Mouse (Mus musculus) fibroblast of lung, adult 2 months (primary cell): ENCODE results near the gene Yes1.
"Not testable (repeated sequence)": the region's sequence is repeated elsewhere in the genome, so short reads cannot be mapped to it uniquely, and the experiment has no call there.

ENCODE experiments used
- DNase-seq: peaks from one replicate; pipeline ENCODE4 v3.0.0-alpha.2; 2011; ENCODE audit warnings: low read depth

The Yes1 gene

DNA sequence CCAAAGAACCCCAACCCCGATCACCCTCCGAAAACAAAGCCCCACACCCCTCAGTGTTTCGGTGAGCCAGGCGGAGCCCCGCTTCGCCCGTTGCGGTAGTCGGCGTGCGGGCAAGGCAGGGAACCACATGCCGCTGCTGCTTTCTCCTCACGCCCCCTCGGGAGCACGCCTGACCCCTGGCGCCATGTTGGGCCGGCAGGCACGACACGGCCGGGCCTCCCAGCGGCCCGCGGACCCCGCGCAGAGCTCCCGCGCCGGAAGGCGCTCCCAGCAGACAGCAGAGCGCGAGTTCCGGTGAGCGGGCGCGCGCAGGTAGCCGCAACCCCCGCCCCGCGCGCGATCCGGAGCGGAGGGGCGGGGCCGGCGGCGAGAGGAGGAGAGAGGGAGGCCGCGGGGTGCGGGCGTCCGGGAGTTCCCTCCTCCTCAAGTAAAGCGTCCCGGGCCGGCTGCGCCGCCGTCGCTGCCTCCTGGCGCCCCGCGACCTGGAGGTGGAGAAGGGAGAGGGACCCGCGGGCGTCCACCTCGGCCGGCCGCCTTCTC lies at the start of gene Yes1:
TSS of gene Yes1 (plus strand) at position 371 of the 540 bp plus-strand sequence.
- DNase-seq, result no peak

DNA sequence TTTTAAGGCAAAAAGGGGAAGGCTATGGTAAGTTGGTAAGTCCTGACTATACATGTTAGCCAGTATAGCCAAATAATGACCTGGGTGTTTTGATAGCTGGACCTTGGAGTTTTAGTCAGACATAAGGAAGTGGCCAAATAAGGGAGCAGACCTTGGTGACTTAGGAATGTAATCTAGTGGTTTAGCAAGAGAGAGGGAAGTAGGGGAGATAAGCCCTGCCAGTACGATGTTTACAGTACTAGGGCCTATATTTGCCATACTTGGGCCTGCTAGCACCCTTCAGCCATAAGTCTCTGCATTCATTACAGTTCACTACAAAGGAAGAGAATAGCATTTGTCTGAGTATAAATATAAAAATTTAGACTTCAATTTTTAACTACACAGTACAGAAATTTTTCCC lies 46.3 kb upstream of the Yes1 start:
- no peak for DNase-seq

DNA sequence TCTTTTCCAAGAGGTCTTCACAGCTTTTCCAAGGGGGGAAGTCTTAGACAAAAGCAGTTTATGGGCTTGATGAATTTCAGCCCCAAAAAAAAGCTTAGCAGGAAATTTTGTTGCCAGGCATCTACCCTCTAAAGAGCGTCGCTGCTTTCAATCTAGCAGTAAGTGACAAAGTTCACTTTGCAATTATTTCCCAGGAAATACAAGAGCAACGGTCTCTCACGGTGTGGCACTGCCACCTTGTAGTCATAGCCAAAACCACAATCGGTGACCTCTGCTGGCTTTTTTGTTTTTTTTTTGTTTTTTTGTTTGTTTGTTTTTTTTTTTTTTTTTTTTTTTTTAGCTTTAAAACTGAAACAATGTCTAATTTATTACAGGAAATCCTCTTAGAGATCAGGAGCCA lies 39.2 kb upstream of the Yes1 start:
- no peak for DNase-seq

DNA sequence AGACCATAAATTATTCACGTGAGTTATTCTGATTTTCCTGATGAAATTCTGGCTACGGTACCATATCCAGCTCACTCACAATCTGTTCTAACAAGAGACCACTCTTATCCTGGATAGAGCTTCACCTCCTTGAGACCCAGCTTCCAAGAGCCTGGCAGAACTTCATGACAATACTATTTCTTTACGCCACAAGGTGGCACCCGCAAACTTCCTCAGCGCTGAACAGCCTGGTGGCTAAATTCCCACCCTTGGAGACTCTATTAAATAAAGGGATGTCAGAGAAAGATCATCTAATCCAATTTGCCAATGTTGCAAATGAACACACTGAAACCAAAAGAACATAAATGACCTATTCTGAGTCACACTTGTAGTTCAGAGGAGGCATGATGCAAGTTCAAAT lies 22.8 kb upstream of the Yes1 start:
- no peak for DNase-seq

DNA sequence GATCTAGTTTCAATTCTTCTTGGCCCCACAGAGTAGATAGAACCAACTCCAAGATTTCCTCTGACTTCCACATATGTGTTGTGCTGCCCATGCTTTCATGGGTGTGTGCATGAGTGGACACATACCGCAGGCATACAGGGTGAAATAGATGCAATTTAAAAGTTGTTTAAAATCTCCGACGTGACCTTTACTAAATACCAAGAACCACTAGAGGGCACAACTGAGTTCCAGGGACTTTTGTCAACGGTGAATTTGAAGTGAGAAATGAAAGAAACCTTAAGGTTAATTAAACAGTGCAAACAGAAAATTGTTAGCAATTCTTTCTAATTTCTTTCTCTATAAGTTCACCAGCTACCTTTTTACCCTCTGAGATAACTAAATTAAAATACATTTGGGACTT lies 17.2 kb upstream of the Yes1 start:
- no peak for DNase-seq

DNA sequence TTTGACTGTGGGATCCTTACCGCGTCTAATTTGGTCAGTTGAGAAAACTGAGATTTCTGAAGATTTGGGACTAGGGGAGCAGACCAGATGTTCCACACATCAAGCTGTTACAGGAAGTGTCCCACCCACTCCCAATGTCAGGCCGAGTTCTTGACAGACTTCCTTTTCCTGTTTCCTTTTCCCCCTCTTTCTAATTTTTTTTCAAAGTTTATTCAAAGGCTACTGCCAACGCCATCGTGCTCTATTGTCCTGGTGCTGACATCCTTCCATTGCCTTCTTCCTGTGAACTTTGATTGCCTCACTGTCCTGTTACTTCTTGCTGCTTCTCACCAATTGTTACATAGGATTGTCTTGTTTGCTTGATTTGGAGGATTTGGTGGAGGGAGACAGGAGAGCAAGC lies 16.6 kb upstream of the Yes1 start:
- DNase-seq, result no peak

DNA sequence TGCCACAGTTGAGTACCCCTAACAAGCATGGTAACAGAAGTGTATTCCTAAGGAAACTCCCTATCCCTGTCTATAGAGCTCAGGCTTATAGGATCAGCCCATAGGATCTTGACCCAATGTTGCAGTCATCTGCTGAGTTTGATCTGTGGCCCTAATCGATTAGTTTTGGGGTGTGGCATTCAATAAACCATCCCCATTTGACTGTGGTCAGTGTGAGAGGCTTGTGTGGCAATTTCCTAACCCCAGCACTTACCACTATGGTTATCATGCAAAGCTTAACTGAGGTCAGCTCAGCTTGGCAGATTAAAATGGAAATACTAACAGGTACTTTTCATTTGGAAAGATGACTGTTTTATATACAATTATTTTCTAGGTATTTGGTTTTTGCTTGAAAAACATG lies 5.1 kb upstream of the Yes1 start:
- no peak for DNase-seq

DNA sequence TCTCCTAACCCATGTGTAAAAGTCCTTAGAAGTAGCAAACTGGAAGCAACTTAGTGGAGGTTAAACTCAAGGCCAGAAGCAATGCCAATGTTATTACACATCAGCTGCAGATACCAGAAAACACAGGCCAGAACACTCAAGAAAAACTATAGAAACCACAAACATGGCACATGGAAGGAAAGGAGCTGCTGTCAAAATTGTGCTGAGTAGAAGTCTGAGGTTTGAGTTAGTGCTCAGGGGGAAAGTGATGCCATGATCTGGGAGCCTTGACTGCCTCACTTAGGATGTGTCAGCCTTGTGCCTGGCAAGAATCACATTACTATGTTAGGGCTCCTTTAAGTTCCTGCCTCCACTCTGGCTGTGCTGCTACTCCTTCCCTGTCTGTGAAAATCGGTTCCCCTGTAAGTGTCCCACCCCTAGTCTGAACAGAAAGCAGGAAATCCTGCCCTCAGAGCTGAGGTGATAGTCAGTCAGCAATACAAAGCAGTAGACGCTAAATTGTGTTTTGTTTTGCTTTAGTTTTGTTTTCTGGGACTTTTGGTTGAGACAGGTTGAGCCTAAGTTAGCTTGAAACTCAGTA lies 3.1 kb upstream of the Yes1 start:
- DNase-seq, result no peak

DNA sequence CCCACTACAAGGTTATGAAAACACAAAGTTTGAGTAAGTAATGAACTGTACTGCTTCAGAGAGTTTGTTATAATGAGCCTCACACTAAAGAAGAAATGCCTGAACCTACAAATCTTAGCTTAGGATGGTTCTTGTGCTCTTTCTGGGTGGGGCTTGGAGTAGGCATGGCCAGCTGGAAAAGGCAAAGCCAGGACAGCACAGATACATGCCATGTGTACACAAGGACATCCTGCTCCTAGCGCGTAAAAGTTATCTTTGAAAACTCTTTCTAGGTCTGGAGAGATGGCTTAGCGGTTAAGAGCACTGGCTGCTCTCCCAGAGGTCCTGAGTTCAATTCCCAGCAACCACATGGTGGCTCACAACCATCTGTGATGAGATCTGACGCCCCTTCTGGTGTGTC lies 2.5 kb upstream of the Yes1 start:
- no peak for DNase-seq

DNA sequence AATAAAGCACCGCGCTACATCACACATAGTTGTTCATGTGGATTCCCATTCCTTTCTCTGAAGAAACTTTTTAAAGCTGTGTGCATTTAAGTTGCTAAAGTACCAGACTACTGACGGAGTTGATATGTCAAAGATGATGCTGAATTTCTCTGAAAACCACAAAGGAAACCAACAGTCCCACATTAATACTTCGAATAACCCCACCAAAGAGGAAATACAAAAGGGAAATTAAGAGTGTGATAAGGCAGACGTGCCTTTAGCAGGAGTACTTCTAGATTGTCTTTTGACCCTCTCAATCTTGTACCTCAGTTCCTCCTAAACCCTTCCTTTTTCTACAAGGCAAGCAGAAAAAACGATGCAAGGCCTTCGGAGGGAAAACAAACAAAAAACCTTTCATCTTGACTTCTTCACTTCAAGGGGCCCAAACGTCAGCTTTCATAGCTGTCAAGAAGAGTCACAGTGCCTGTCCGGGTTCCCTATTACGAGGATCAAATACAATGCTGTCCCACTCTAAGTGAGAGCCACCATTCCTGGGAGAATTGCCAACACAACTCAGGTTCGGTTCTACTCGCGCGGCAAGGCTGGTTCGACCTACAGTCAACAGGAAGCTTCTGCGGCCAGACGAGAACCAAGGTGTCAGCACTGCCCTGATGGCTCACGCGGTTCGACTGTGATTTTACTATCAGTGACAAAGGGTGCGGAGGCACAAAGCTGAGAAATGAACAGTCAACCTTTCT lies 739 bp upstream of the Yes1 start:
- DNase-seq, result no peak

DNA sequence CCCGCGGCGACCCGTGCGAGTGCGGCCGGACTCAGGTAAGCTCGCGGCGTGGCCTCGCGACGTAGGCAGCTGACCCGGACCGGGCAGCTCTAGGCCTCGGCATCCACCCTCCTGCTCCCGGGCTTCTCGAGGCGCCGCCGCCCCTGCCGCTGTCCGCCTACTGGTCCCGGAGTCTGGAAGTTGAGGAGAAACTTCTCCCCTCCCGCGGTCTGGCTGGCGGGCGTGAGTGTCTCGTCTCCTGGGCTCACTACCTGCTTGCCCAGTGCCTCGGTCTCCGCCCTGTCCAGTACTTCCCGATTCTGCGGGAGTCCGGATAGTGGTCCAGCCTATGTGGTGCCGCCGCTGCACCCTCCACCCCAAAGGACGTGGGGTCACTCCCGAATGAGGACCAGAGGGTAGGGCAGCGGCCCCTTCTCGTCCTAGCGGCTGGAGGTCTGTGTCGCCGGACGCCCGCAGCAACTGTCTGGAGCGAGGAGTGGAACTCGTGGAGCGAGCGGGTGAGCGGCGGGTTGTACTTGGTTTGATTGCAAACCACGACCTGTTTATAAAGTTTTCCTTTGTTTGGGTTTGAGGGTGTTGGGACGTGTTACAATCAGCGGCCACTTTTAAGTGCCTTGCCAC lies 480 bp downstream of the Yes1 start:
- DNase-seq, result no peak

DNA sequence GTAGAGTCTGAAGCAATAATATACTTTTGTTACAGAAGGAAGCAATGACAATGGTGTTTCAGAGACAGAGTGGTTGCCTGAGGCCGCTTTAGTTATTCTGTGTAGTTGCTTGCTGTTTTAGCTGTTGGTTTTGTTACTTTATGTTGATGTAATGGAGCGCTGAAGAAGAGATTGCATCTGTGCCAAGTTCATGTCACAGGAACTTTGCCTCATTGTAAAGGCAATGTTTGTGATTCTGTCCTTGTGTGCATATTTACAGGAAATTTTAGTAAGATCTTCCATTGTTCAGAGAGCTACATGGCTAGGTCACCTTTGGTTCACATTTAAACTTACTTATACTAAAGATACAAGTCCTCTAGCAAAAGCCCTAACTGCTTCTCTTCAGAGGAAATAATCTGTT lies 3.3 kb downstream of the Yes1 start:
- no peak for DNase-seq

DNA sequence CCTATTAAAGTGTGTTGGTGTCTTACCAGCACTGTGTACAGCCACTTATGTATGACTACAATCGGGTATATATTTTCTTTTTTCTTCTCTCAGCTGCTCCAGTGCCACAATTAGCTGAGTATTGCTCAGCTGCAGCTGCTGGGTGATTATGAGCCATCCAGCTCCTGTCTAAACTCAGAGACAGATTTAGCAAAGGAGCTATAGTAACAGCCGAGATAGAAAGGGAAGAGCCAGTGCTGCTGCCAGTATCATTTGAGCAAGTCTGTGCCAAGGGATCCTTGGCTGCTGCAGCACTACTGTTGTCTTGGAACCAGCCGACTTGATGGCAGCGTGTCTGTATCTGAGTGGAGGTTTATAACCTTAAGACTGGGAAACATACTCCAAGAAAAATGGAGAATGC lies 3.7 kb downstream of the Yes1 start:
- no peak for DNase-seq

DNA sequence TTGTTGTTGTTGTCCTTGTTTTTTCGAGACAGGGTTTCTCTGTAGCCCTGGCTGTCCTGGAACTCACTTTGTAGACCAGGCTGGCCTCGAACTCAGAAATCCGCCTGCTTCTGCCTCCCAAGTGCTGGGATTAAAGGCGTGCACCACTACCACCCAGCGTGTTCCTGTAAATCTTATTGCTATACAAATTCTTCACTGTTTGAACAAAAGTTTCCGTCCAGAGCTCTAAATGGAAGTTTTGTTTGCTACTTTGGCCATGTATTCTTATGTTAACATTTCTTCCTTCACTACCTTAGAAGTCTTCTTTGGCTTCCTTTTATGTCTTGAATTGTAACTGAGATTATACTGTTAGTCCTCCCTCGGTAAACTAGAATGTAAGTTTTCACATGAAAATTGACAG lies 5.5 kb downstream of the Yes1 start:
- not testable (repeated sequence) for DNase-seq

DNA sequence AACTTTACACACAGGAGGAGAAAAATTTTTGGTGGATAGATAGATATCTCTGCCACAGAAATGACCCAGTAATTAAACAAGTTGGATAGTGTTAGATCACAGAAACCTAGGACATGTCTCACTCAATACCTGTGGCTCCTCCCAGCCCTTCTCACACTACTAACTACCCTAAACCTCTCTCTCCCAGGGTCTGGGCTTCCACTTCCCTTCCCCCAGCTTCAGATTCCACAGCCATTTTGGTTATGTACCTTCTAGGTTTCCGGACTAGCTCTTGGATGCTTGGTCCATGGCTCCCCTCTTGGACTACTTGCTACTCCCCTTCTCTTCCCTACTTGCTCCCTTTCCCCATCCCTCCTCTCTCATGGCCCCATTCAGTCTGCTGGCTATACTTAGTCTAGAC lies 6.9 kb downstream of the Yes1 start:
- no peak for DNase-seq

DNA sequence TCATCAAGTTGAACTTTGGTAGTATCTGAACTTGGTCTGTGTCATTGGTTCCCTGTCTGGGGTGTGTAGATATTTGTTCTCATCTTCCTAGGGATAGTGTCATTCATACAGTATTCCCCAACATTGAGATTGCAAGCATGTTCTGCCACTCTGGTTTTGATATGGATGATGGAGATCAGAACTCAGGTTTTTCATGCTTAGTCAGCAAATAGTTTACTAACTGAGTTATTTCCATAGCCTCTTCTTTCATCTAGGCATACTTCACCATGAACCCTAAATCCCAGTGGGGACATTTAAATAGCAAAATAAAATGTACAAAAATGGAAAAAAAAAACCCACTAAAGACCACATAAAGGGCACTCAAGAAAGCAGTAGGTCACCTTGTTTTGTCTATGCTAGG lies 12.7 kb downstream of the Yes1 start:
- DNase-seq, result no peak

DNA sequence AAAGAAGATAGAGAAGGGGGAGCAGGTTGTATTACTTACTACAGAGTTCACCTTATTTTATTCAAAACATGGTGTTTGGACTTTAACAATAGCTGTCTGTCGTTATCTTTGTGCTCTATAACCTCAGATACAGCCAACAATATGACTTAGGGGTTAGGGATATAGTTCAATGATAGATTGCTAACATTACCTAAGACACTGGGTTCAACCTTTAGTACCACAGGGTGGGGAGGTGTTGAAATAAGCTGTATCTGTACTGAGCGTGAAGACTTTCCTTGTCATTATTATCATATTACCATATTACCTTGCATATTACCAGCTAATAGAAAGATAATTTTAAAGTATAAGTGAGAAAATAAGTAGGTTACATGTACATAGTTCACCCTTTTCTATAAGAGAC lies 13.8 kb downstream of the Yes1 start:
- DNase-seq, result no peak

DNA sequence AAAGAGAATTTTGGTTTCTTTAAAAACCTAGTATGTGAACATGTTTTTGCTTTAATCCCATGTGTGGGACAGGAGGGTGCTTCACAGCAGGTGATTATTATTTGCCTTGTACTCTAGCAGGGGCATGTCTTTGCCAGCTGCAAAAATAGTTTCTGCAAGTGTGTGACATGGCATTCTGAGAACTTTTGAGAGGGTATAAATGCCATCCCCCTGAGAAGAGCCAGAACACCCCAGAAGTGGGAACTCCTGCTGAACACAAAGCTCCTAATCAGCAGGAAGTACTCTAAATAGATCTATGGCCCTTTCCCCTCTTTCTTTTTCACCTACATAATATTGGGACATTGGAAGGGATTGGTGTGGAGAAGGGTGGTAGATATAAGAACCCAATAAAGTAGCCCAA lies 22.2 kb downstream of the Yes1 start:
- no peak for DNase-seq

DNA sequence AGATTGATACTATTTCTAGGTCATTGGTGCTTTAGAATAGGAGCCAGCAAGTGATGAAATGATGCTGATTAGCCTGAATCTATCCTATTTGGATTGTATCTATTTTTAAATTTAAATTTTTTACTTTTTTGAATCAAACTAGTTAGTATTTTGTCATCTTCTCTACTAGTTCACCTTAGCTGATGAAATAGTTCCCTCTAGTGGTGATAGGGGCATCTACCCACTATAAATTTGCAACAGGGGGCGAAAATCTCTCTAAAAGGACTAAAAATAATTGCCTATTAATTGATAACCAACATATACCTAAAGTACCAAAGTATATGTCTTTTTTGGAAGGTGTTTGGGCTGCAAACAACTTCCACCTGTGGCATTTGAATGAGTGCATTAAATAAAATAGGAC lies 46.4 kb downstream of the Yes1 start:
- DNase-seq, result peak; percentile 12

DNA sequence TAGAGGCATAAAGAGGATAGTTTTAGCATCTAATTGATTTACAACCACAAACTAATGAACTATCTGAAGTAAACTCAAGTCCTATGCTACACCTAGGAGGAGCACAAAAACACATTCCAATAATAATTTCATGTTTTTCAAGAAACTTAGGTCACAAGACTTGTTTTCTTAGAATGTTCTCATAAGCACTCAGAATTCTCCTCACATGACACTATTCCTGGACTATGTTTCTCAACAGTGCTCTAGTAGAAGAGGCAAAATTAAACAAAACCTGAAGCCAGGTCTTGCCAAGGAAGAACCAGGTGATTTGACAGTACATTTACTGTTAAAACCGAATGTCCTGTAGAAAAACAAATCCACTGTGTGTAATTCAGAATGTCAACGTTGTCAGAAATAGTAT lies 71.5 kb downstream of the Yes1 start:
- DNase-seq, result no peak

DNA sequence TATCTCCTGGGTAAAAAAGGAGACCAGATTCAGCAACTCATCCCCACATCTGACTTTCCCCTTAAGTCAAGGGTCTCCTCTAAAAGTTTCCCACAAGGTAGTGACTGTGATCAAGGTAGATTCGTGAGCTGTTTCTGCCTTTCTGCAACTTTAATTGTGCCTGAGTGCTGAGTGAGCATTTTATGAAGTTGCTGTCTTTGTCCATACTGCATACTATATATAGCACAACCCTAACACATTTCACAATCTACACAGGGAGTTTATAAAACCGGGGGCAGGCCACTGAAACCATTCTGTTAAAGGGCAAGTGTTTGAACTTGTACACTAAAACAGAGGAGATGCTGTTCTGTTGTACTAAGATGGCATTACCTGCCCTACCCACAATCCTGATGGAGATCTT lies 82.4 kb downstream of the Yes1 start:
- DNase-seq, result no peak

DNA sequence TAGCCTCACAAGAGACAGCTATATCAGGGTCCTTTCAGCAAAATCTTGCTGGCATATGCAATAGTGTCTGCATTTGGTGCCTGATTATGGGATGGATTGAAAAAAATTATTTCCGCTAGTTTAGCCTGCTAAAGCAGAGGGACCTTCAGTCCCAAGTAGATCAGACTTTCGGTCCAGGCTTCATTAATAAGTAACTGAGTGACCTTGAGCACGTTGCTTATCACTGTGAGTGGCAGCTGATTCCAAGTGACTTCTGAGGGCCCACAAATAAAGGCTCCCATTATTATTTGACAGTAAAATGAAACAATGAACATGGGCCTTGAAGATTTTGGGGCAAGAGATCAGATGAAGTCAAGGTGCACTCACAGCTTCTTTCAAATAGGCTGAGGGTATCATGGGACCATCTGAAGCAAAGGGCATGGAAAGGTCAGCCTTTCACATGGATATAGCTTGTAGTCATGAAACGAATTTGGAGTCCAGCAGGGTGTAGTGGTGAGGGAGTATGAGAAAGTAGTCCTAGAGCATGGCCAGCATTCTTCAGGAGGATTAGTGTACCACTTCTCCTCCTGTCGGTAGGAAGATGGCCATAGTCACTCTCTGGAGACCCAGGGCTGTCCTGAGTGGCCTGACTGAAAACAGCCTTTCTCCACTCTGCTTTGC lies 86.4 kb downstream of the Yes1 start:
- no peak for DNase-seq

DNA sequence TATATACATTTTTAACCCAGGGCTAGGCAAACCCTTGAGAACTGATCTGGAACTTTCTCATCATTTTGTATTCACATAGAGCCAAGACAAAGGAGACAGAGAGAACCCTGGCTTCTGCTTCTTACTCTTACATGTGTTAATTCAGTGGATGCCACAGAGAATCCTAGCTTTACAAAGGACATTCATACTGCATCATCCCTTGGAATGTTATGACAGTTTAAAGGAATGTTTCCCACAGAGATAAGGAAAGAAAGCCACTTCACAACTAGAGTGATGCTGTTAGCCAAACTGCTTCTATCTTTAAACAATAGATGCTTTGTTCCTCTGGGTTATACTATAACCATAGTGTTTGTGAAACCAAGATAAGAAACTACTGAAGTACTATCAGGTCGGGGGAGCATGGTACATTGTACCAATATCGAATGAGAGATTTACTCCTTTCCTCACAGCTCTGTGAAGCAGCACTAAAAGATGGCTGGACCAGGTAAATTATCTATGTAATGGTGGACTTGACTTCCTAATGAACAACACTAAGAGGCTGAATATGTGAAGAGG lies 95.3 kb downstream of the Yes1 start:
- no peak for DNase-seq
